Mouse (Mus musculus): ENCODE data around the gene Dlx6. TPM values are rescaled to one million over a fixed set of nuclear protein-coding genes. Genes with fewer than 3 reads are reported as not detected.

Gene Dlx6
- polyA plus RNA-seq, 1 experiment from 2014 or later, result not detected

DNA sequence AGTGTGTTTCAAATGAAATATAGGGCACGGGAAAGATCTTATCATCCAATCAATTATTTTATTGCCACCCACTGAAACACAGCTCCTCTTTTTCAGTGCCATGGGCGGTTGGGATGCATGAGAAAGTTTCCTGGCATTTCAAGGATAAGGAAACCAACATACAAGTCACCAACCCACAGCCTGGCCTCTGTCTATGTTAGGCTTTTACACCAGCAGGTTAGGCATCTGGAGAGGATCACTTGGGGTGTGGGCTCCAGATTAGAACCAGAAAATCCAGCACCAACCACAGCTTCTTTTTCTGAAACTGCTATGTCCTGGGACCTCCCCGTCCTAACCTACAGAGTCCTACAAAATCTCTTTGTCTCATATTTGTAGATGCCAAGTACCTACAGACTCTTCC is 10.2 kb upstream of the Dlx6 start:
- no peak overlapping the region for H3K4me3 ChIP-seq (ENCODE audit: low read depth, low read length)
- no peak overlapping the region for H3K9ac ChIP-seq (ENCODE audit: low read depth, low read length)
- no peak for TF ChIP-seq CTCF (IDR thresholded peaks at IDR 0.05; ENCODE audit: low read depth)
- WGBS, result 18% methylated on average over 3 of the region's 3 CpGs
- no peaks in the 10 kb centered on the region for H3K36me3 ChIP-seq (ENCODE audit: control insufficient read depth, insufficient read depth)
- no peak overlapping the region for H3K27ac ChIP-seq (ENCODE audit: low read depth, low read length)
- H3K4me2 ChIP-seq (replicated peaks; ENCODE audit: low read depth), result no peak overlapping the region
- H3K9me3 ChIP-seq (ENCODE audit: control insufficient read depth), result no peaks in the 10 kb centered on the region
- no peak for ATAC-seq
- H3K27me3 ChIP-seq (replicated peaks; ENCODE audit: control insufficient read depth, insufficient read depth, low read length), result peaks cover 92% of the 10 kb centered on the region
- H3K4me1 ChIP-seq (replicated peaks; ENCODE audit: control insufficient read depth, insufficient read depth, low read length), result no peaks in the 10 kb centered on the region

DNA sequence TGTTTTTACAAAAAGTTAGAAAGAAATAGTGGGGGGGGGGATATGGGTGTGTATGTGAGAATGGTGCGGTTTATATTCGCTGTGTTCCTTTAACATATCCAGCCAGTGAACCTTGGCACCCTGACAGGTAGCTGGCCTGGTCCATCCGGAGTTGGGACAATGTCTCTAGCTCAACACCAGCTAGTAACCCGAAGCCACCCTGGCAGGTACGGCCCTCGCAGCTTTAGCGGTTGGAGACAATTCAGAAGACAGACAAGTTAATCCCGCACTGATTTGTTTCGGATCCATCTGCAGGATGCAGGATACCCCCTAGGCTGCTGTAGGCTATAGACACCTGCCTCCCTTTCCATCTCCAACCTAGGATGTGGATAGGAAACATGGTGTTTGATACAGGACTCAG is 9.0 kb upstream of the Dlx6 start:
- H3K4me2 ChIP-seq (replicated peaks; ENCODE audit: low read depth), result no peak overlapping the region
- H3K9me3 ChIP-seq (ENCODE audit: control insufficient read depth), result no peaks in the 10 kb centered on the region
- TF ChIP-seq CTCF (IDR thresholded peaks at IDR 0.05; ENCODE audit: low read depth), result no peak
- H3K9ac ChIP-seq (ENCODE audit: low read depth, low read length), result no peak overlapping the region
- H3K4me3 ChIP-seq (ENCODE audit: low read depth, low read length), result no peak overlapping the region
- no peaks in the 10 kb centered on the region for H3K4me1 ChIP-seq (replicated peaks; ENCODE audit: control insufficient read depth, insufficient read depth, low read length)
- no peak overlapping the region for H3K27ac ChIP-seq (ENCODE audit: low read depth, low read length)
- 4% methylated on average over 9 of the region's 9 CpGs for WGBS
- H3K27me3 ChIP-seq (replicated peaks; ENCODE audit: control insufficient read depth, insufficient read depth, low read length), result peaks cover 93% of the 10 kb centered on the region
- no peaks in the 10 kb centered on the region for H3K36me3 ChIP-seq (ENCODE audit: control insufficient read depth, insufficient read depth)
- no peak for ATAC-seq

DNA sequence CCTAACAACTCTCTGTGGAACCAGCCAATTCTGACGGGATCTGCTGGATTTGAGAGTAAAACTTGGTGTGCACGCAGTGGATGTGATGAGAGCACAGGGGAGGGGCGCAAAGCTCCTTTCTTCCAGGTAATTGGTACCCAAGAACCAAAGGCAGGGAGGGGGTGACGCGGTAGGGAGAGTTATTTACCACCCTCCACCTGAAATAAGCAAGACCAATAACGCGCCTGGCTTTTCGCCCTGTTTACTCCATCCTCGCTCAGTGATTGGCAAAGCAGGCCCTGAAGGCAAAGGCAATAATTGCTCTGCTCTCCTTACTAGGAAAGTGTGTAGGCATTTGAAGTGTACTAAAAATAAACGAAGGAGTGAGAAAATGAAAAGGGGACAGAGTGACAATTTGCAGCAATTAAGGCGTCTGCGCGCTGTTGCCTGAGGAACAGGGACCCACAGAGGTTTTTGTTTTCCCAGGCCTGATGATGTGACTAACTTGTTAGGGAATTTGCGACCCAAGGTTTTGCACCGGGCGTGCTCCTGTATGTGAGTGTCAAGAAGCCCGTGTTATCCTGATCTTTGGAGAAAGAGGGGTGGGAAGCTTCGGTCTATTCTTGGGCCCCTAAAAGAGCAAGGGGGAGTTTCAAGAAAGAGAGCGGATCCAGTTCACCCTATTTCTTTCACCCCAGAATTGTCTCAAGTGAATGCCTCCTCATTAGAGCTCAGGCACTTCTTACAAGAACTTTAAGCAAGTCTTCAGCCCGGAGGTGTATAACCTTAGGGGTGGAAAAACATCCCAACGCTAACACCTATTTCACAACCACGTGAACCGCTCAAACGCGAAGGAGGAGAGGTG is 8.0 kb upstream of the Dlx6 start:
- 3% methylated on average over 25 of the region's 25 CpGs for WGBS
- no peak overlapping the region for H3K9ac ChIP-seq (ENCODE audit: low read depth, low read length)
- no peaks in the 10 kb centered on the region for H3K36me3 ChIP-seq (ENCODE audit: control insufficient read depth, insufficient read depth)
- no peak overlapping the region for H3K4me3 ChIP-seq (ENCODE audit: low read depth, low read length)
- no peak overlapping the region for H3K4me2 ChIP-seq (replicated peaks; ENCODE audit: low read depth)
- peaks cover 94% of the 10 kb centered on the region for H3K27me3 ChIP-seq (replicated peaks; ENCODE audit: control insufficient read depth, insufficient read depth, low read length)
- no peaks in the 10 kb centered on the region for H3K4me1 ChIP-seq (replicated peaks; ENCODE audit: control insufficient read depth, insufficient read depth, low read length)
- TF ChIP-seq CTCF (IDR thresholded peaks at IDR 0.05; ENCODE audit: low read depth), result no peak
- H3K27ac ChIP-seq (ENCODE audit: low read depth, low read length), result no peak overlapping the region
- no peak; the same call in 1 of the 2 replicates for ATAC-seq
- no peaks in the 10 kb centered on the region for H3K9me3 ChIP-seq (ENCODE audit: control insufficient read depth)

DNA sequence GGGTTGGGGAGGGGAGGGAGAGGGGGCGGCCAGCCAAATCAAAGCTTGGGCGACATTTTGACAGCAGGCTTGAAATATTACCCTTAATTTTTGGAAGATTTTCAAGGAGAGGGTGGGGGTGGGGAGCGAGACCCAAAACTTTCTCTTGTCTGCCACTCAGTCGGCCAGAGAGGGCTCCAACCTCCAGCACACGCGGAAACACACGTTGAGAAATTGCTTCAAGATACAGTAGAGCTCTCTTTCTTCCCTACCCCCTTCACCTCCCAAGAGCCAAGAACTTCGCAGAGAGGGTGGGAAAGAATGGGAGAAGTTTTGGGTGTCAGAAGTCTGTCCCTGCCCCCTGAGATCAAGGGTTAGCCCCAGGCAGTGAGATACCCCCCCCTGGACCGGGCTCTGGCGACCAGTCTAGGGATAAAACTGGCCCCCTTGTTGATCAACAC is 7.4 kb upstream of the Dlx6 start:
- no peak for TF ChIP-seq CTCF (IDR thresholded peaks at IDR 0.05; ENCODE audit: low read depth)
- Histone ChIP-seq H3K9ac (ENCODE audit: low read depth, low read length) (no peak overlapping the region), H3K4me1 (replicated peaks; ENCODE audit: control insufficient read depth, insufficient read depth, low read length) (no peaks in the 10 kb centered on the region), H3K9me3 (ENCODE audit: control insufficient read depth) (no peaks in the 10 kb centered on the region), H3K4me3 (ENCODE audit: low read depth, low read length) (no peak overlapping the region), H3K27ac (ENCODE audit: low read depth, low read length) (no peak overlapping the region), H3K36me3 (ENCODE audit: control insufficient read depth, insufficient read depth) (no peaks in the 10 kb centered on the region), H3K4me2 (replicated peaks; ENCODE audit: low read depth) (no peak overlapping the region), H3K27me3 (replicated peaks; ENCODE audit: control insufficient read depth, insufficient read depth, low read length) (peaks cover 94% of the 10 kb centered on the region)
- 2% methylated on average over 10 of the region's 10 CpGs for WGBS
- no peak for ATAC-seq

DNA sequence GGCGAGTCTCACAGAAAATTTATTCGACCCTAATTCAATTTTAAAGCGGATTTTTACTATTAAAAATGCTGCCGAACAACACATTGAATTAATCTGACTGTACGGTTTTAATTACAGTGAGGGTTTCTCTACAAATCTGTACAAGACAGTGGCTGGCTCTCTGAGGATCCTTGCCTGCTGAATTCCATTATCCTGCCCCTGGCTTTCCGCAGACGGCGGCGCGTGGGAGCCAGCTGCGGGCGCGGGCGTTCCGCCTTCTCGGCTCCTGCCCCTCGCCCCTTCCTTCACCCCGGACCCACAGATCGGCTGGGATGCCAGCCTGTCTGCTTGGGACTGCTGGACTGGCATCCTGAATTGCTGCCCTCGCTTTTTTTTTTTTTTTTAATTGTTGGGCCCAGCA is 6.8 kb upstream of the Dlx6 start:
- peaks cover 94% of the 10 kb centered on the region for H3K27me3 ChIP-seq (replicated peaks; ENCODE audit: control insufficient read depth, insufficient read depth, low read length)
- no peak for TF ChIP-seq CTCF (IDR thresholded peaks at IDR 0.05; ENCODE audit: low read depth)
- H3K36me3 ChIP-seq (ENCODE audit: control insufficient read depth, insufficient read depth), result no peaks in the 10 kb centered on the region
- H3K4me2 ChIP-seq (replicated peaks; ENCODE audit: low read depth), result no peak overlapping the region
- no peak overlapping the region for H3K27ac ChIP-seq (ENCODE audit: low read depth, low read length)
- no peak overlapping the region for H3K4me3 ChIP-seq (ENCODE audit: low read depth, low read length)
- no peak for ATAC-seq
- H3K9ac ChIP-seq (ENCODE audit: low read depth, low read length), result no peak overlapping the region
- H3K4me1 ChIP-seq (replicated peaks; ENCODE audit: control insufficient read depth, insufficient read depth, low read length), result no peaks in the 10 kb centered on the region
- H3K9me3 ChIP-seq (ENCODE audit: control insufficient read depth), result no peaks in the 10 kb centered on the region
- 2% methylated on average over 20 of the region's 20 CpGs for WGBS

DNA sequence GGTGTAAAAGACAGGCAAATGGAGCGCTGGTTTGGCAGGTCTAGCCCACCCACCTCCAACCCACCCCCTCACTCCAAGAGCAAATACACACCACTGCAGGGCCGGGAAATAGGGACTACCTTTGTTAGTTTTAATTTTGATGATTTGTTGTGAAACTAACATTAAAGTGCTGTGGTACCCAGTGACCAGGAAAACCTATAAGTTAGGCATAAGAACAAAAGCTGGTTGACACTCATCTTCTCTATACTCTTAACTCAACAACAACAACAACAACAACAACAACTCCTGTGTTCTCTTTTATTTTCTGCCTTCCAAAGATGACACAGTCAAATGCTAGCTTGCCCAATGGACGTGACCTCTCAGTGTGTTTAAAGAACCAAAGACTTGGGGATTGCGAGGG is 6.3 kb upstream of the Dlx6 start:
- peaks cover 94% of the 10 kb centered on the region for H3K27me3 ChIP-seq (replicated peaks; ENCODE audit: control insufficient read depth, insufficient read depth, low read length)
- H3K4me2 ChIP-seq (replicated peaks; ENCODE audit: low read depth), result no peak overlapping the region
- ATAC-seq, result no peak
- H3K36me3 ChIP-seq (ENCODE audit: control insufficient read depth, insufficient read depth), result no peaks in the 10 kb centered on the region
- H3K4me3 ChIP-seq (ENCODE audit: low read depth, low read length), result no peak overlapping the region
- H3K9me3 ChIP-seq (ENCODE audit: control insufficient read depth), result no peaks in the 10 kb centered on the region
- no peaks in the 10 kb centered on the region for H3K4me1 ChIP-seq (replicated peaks; ENCODE audit: control insufficient read depth, insufficient read depth, low read length)
- no peak for TF ChIP-seq CTCF (IDR thresholded peaks at IDR 0.05; ENCODE audit: low read depth)
- H3K9ac ChIP-seq (ENCODE audit: low read depth, low read length), result no peak overlapping the region
- H3K27ac ChIP-seq (ENCODE audit: low read depth, low read length), result no peak overlapping the region
- 7% methylated on average over 4 of the region's 4 CpGs for WGBS

Data from intestine, postnatal 0 days (tissue).